Mouse (Mus musculus) MEL (cell line): ENCODE measurements at regions not wholly inside any gene's neighbourhood (a gene's known extent, or its start where the extent isn't known, plus 50 kb on each side); places are given as distances from the start of the nearest gene placed in this dataset.

ENCODE experiments used
- DNase-seq: peaks from one replicate; pipeline ENCODE4 v3.0.0; 2011; ENCODE audit warnings: low read depth, low spot score
- H3K27ac ChIP-seq: 2 replicates; pipeline ENCODE4 v1.5.1; 2012; ENCODE audit warnings: low read depth, mild to moderate bottlenecking, control low read depth, low read length, moderate library complexity; ENCODE audit not compliant: control insufficient read depth
- H3K27me3 ChIP-seq, 2 experiments: fragments of 150-350 bp in 1 of 2; sonication (generic) in 1 of 2; 2 replicates each; pipeline ENCODE4 v1.6.1; 2012; ENCODE audit warnings: low read length in 2 of 2, mild to moderate bottlenecking in 2 of 2, improper control_type of control experiment in 1 of 2, moderate library complexity in 1 of 2; ENCODE audit not compliant: insufficient read depth in 2 of 2, control insufficient read depth in 1 of 2
- H3K36me3 ChIP-seq, 2 experiments: 2 replicates each; pipeline ENCODE4 v1.6.1; 2012 to 2014; ENCODE audit warnings: low read length in 2 of 2, improper control_type of control experiment in 1 of 2, inconsistent platforms in 1 of 2, mild to moderate bottlenecking in 1 of 2; ENCODE audit not compliant: insufficient read depth in 2 of 2, control insufficient read depth in 1 of 2
- H3K4me1 ChIP-seq, 2 experiments: fragments of 150-350 bp in 1 of 2; sonication (generic) in 1 of 2; 2 replicates each; pipeline ENCODE4 v1.6.1; 2012; ENCODE audit warnings: low read length in 2 of 2, improper control_type of control experiment in 1 of 2, mild to moderate bottlenecking in 1 of 2; ENCODE audit not compliant: insufficient read depth in 2 of 2, control insufficient read depth in 1 of 2
- H3K4me3 ChIP-seq, 2 experiments: fragments of 150-350 bp in 1 of 2; sonication (generic) in 1 of 2; 2 replicates each; pipeline ENCODE4 v1.5.1; 2012; ENCODE audit warnings: low read depth in 2 of 2, low read length in 2 of 2, mild to moderate bottlenecking in 2 of 2, moderate library complexity in 2 of 2, control low read depth in 1 of 2, improper control_type of control experiment in 1 of 2; ENCODE audit not compliant: control insufficient read depth in 1 of 2, insufficient read depth in 1 of 2
- H3K79me2 ChIP-seq: 2 replicates; pipeline ENCODE4 v1.6.1; 2012; ENCODE audit warnings: mild to moderate bottlenecking, low read length, moderate library complexity; ENCODE audit not compliant: control insufficient read depth, poor library complexity, insufficient read depth
- H3K9ac ChIP-seq: 2 replicates; pipeline ENCODE4 v1.6.1; 2012; ENCODE audit warnings: low read depth, mild to moderate bottlenecking, control low read depth, low read length, moderate library complexity; ENCODE audit not compliant: control insufficient read depth, poor library complexity, severe bottlenecking
- H3K9me3 ChIP-seq: fragments of 150-350 bp; sonication (generic); replicated peaks from 2 replicates; pipeline ENCODE4 v1.6.1; 2012; ENCODE audit warnings: mild to moderate bottlenecking, low read length, improper control_type of control experiment, moderate library complexity; ENCODE audit not compliant: insufficient read depth
- CHD1 ChIP-seq: IDR thresholded peaks from 2 replicates; pipeline ENCODE4 v1.6.1; 2012; ENCODE audit warnings: low read depth, mild to moderate bottlenecking, inconsistent platforms, low read length, improper control_type of control experiment
- E2F4 ChIP-seq: IDR thresholded peaks from 2 replicates; pipeline ENCODE4 v1.6.1; 2011; ENCODE audit warnings: low read depth, low read length, improper control_type of control experiment, borderline replicate concordance
- ELF1 ChIP-seq: IDR thresholded peaks from 2 replicates; pipeline ENCODE4 v1.6.1; 2014; ENCODE audit warnings: low read depth, mild to moderate bottlenecking, inconsistent platforms, low read length, improper control_type of control experiment, moderate library complexity
- ETS1 ChIP-seq: IDR thresholded peaks from 2 replicates; pipeline ENCODE4 v1.6.1; 2012; ENCODE audit warnings: low read depth, mild to moderate bottlenecking, inconsistent platforms, low read length, improper control_type of control experiment, moderate library complexity
- GABPA ChIP-seq: IDR thresholded peaks from 2 replicates; pipeline ENCODE4 v1.6.1; 2012; ENCODE audit warnings: low read depth, mild to moderate bottlenecking, inconsistent platforms, low read length, improper control_type of control experiment, moderate library complexity
- HCFC1 ChIP-seq: IDR thresholded peaks from 2 replicates; pipeline ENCODE4 v1.6.1; 2012; ENCODE audit warnings: low read depth, mild to moderate bottlenecking, inconsistent platforms, low read length, improper control_type of control experiment, moderate library complexity
- JUND ChIP-seq: IDR thresholded peaks from 2 replicates; pipeline ENCODE4 v1.6.1; 2011; ENCODE audit warnings: low read depth, mild to moderate bottlenecking, improper control_type of control experiment, low read length
- KAT2A ChIP-seq: conservative IDR thresholded peaks from 2 replicates; pipeline ENCODE4 v1.6.1; 2012; ENCODE audit warnings: low read depth, low read length, improper control_type of control experiment, inconsistent platforms
- MAFK ChIP-seq: IDR thresholded peaks from 2 replicates; pipeline ENCODE4 v1.6.1; 2011; ENCODE audit warnings: low read depth, mild to moderate bottlenecking, low read length, improper control_type of control experiment, borderline replicate concordance
- MAX ChIP-seq: IDR thresholded peaks from 2 replicates; pipeline ENCODE4 v1.6.1; 2011; ENCODE audit warnings: low read length, improper control_type of control experiment
- MXI1 ChIP-seq: IDR thresholded peaks from 2 replicates; pipeline ENCODE4 v1.6.1; 2011; ENCODE audit warnings: mild to moderate bottlenecking, low read depth, low read length, improper control_type of control experiment
- MYB ChIP-seq: IDR thresholded peaks from 2 replicates; pipeline ENCODE4 v1.6.1; 2011; ENCODE audit warnings: mild to moderate bottlenecking, low read depth, low read length, improper control_type of control experiment
- MYC ChIP-seq: IDR thresholded peaks from 2 replicates; pipeline ENCODE4 v1.6.1; 2011; ENCODE audit warnings: low read depth, mild to moderate bottlenecking, low read length, improper control_type of control experiment, moderate library complexity
- NELFE ChIP-seq: IDR thresholded peaks from 2 replicates; pipeline ENCODE4 v1.6.1; 2011; ENCODE audit warnings: low read depth, low read length, improper control_type of control experiment
- NRF1 ChIP-seq: IDR thresholded peaks from 2 replicates; pipeline ENCODE4 v1.6.1; 2014; ENCODE audit warnings: low read depth, mild to moderate bottlenecking, inconsistent platforms, low read length, improper control_type of control experiment, moderate library complexity; ENCODE audit not compliant: poor library complexity, insufficient read depth, severe bottlenecking
- RAD21 ChIP-seq: IDR thresholded peaks from 2 replicates; pipeline ENCODE4 v1.6.1; 2011; ENCODE audit warnings: mild to moderate bottlenecking, low read depth, low read length, improper control_type of control experiment
- RCOR1 ChIP-seq: IDR thresholded peaks from 2 replicates; pipeline ENCODE4 v1.6.1; 2012; ENCODE audit warnings: low read depth, mild to moderate bottlenecking, inconsistent platforms, low read length, improper control_type of control experiment
- SIN3A ChIP-seq: IDR thresholded peaks from 2 replicates; pipeline ENCODE4 v1.6.1; 2012; ENCODE audit warnings: low read length, improper control_type of control experiment, inconsistent platforms
- TCF12 ChIP-seq: IDR thresholded peaks from 2 replicates; pipeline ENCODE4 v1.6.1; 2014; ENCODE audit warnings: low read depth, mild to moderate bottlenecking, inconsistent platforms, low read length, improper control_type of control experiment, moderate library complexity
- USF2 ChIP-seq, 2 experiments: IDR thresholded peaks; 2 replicates each; pipeline ENCODE4 v1.6.1; 2011 to 2012; ENCODE audit warnings: improper control_type of control experiment in 2 of 2, low read length in 2 of 2, borderline replicate concordance in 1 of 2, inconsistent platforms in 1 of 2, low read depth in 1 of 2, mild to moderate bottlenecking in 1 of 2; ENCODE audit not compliant: insufficient read depth in 1 of 2
- ZC3H11A ChIP-seq: IDR thresholded peaks from 2 replicates; pipeline ENCODE4 v1.6.1; 2012; ENCODE audit warnings: low read depth, mild to moderate bottlenecking, inconsistent platforms, low read length, improper control_type of control experiment
- ZKSCAN1 ChIP-seq: IDR thresholded peaks from 2 replicates; pipeline ENCODE4 v1.6.1; 2012; ENCODE audit warnings: low read depth, mild to moderate bottlenecking, inconsistent platforms, low read length, improper control_type of control experiment, moderate library complexity
- ZMIZ1 ChIP-seq: IDR thresholded peaks from 2 replicates; pipeline ENCODE4 v1.6.1; 2012; ENCODE audit warnings: low read depth, mild to moderate bottlenecking, inconsistent platforms, low read length, improper control_type of control experiment, moderate library complexity
- ZNF384 ChIP-seq: IDR thresholded peaks from 2 replicates; pipeline ENCODE4 v1.6.1; 2012; ENCODE audit warnings: low read depth, mild to moderate bottlenecking, inconsistent platforms, low read length, improper control_type of control experiment

DNA sequence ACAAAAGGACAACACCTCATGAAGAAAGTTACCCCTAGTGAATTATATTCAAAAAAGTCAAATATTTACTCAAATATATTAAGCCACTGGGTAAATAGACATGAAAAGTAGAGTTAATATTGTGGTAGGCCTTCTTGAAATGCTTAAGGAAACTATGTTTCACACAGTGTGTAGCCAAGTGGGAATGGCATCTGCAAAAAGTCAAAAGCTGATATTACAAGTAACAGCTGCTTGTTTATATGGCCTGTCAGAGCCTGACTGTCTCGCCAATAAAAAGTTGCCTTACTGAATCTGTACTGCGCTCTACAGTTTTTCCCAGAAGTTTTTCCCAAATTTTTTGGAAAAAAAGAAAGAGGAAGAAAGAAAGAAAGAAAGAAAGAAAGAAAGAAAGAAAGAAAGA is 77.3 kb upstream of the 1700003H04Rik start:
- no peak overlapping the region for H3K9ac ChIP-seq
- no peaks in the 10 kb centered on the region for H3K4me1 ChIP-seq
- TF ChIP-seq MXI1 (no peak), SIN3A (no peak), CHD1 (no peak), RCOR1 (no peak), MYB (no peak), GABPA (no peak), ZC3H11A (no peak), NRF1 (no peak), ELF1 (no peak), MAFK (no peak), MAX (no peak), HCFC1 (no peak), ZMIZ1 (no peak), E2F4 (no peak), ZNF384 (no peak)
- H3K4me3 ChIP-seq = no peak overlapping the region
- no peaks in the 10 kb centered on the region for H3K9me3 ChIP-seq
- H3K79me2 ChIP-seq = no peaks in the 10 kb centered on the region
- H3K27ac ChIP-seq = no peak overlapping the region
- no peak for DNase-seq
- no peaks in the 10 kb centered on the region for H3K27me3 ChIP-seq
- no peaks in the 10 kb centered on the region for H3K36me3 ChIP-seq

DNA sequence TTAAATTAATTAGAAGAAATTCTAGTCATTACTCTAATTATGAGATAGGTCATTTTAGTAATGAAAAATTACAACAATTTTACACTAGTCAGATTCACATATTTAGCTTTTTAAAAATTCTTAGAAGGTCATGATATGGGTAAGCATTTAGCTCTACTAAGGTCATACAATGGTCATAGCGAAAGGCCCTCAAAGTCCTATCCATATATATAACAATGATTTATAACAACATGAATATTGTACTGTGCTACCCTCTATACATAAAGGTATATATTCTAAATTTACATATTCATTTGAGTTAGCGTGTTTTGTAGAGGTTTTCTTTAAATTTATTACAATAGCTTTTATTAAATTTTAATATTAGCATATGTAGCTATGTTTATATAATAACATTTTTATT is 52.5 kb upstream of the 1700003H04Rik start:
- Histone ChIP-seq H3K36me3 (no peaks in the 10 kb centered on the region), H3K9ac (no peak overlapping the region), H3K4me3 (no peak overlapping the region), H3K27ac (no peak overlapping the region), H3K27me3 (no peaks in the 10 kb centered on the region), H3K79me2 (no peaks in the 10 kb centered on the region), H3K4me1 (no peaks in the 10 kb centered on the region), H3K9me3 (no peaks in the 10 kb centered on the region)
- no peak for DNase-seq
- TF ChIP-seq CHD1 (no peak), ELF1 (no peak), NELFE (no peak), ZKSCAN1 (no peak), ETS1 (no peak), USF2 (IDR thresholded peaks at IDR 0.05; ENCODE audit: borderline replicate concordance in 1 of 2, insufficient read depth in 1 of 2, low read depth in 1 of 2, low read length in 2 of 2) (no peak), MXI1 (no peak), MYC (no peak), ZC3H11A (no peak), TCF12 (no peak), RAD21 (no peak), KAT2A (no peak), JUND (no peak), SIN3A (no peak), HCFC1 (no peak)
